In the genomic region with DNA sequence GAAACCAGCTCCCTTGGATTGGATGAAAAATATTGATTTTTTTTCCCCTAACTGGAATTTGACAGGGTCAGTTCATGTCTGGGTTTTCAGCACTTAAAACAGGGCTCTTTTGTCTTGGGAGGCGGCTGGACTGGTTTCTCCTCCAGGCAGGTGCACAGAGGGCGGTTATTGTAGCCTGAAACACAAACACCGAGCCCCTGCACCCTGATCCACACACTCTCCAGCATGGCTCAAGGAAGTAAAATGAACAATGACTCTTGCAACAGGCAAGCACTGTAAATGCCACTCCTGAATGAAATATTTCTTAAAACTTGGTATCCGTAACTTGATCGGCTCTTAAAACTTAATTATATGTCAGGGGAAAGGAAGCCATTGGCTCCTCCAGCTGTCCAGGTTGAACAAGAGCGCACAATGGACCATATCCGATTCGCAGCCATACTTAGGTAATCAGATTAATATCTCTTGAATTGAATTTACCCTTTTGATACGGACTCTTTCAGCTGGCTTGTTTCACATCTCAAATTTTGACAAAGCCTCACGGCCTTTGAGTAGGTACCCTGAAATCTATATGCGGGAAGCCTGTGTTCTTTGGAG, we compare ENCODE assay signal across 7 mouse cellular contexts.
DNase-seq lines count a peak whose midpoint lies in the region; ATAC-seq lines count a peak whose summit lies in the region.

No protein-coding gene starts in this region.

- no peak for DNase-seq in kidney, adult 8-10 months
- DNase-seq in c-Kit-positive CD71-positive TER-119-positive erythroid progenitor cells, embryonic 14.5 days (ENCODE audit: low spot score) = no peak

- ATAC-seq in kidney, embryonic 14.5 days (ENCODE audit: low FRiP score, low TSS enrichment) = peak; percentile 70
- peak; percentile 81; the same call in 1 of the 2 replicates for ATAC-seq in embryonic facial prominence, embryonic 12.5 days (ENCODE audit: insufficient number of reproducible peaks, insufficient read depth, low FRiP score, low TSS enrichment)
- ATAC-seq in limb, embryonic 13.5 days (ENCODE audit: low FRiP score, low read depth) = peak; percentile 74
- no peak for ATAC-seq in erythroblast, adult 5-6 weeks (replicated peaks; ENCODE audit: low FRiP score, poor library complexity, severe bottlenecking)

- H3K9ac ChIP-seq in kidney, embryonic 14.5 days (ENCODE audit: low read depth, low read length) = no peak overlapping the region
- H3K9ac ChIP-seq in embryonic facial prominence, embryonic 12.5 days = no peak overlapping the region
- no peak overlapping the region for H3K9ac ChIP-seq in limb, embryonic 13.5 days

- 25% methylated on average over 11 of the region's 11 CpGs for WGBS in kidney, embryonic 14.5 days
- WGBS in embryonic facial prominence, embryonic 12.5 days = 46% methylated on average over 11 of the region's 11 CpGs
- 29% methylated on average over 11 of the region's 11 CpGs for WGBS in limb, embryonic 13.5 days

- H3K4me1 ChIP-seq in kidney, embryonic 14.5 days (ENCODE audit: control insufficient read depth, insufficient read depth, low read length) = peaks cover 20% of the 10 kb centered on the region
- H3K4me1 ChIP-seq in brown adipose tissue, adult 24 weeks (ENCODE audit: control insufficient read depth, insufficient read depth, insufficient read length, low read length) = 0 out of 2 replicates have a peak, but pooled peaks cover 3% of the 10 kb centered on the region
- H3K4me1 ChIP-seq in embryonic facial prominence, embryonic 12.5 days = peaks cover 32% of the 10 kb centered on the region
- H3K4me1 ChIP-seq in limb, embryonic 13.5 days = peaks cover 48% of the 10 kb centered on the region

- H3K4me3 ChIP-seq in kidney, embryonic 14.5 days (ENCODE audit: low read length) = no peak overlapping the region
- peak overlapping the region; percentile 6; the same call in 1 of the 2 replicates for H3K4me3 ChIP-seq in brown adipose tissue, adult 24 weeks (ENCODE audit: insufficient read depth, low read depth, low read length)
- no peak overlapping the region for H3K4me3 ChIP-seq in embryonic facial prominence, embryonic 12.5 days
- no peak overlapping the region for H3K4me3 ChIP-seq in limb, embryonic 13.5 days

- no peaks in the 10 kb centered on the region for H3K27me3 ChIP-seq in kidney, embryonic 14.5 days (ENCODE audit: control insufficient read depth, insufficient read depth, low read length)
- no peaks in the 10 kb centered on the region for H3K27me3 ChIP-seq in embryonic facial prominence, embryonic 12.5 days
- H3K27me3 ChIP-seq in limb, embryonic 13.5 days = no peaks in the 10 kb centered on the region

- H3K9me3 ChIP-seq in kidney, embryonic 14.5 days (ENCODE audit: control insufficient read depth, low read length) = no peaks in the 10 kb centered on the region
- H3K9me3 ChIP-seq in embryonic facial prominence, embryonic 12.5 days = no peaks in the 10 kb centered on the region
- no peaks in the 10 kb centered on the region for H3K9me3 ChIP-seq in limb, embryonic 13.5 days

- no peak overlapping the region for H3K4me2 ChIP-seq in kidney, embryonic 14.5 days (replicated peaks; ENCODE audit: low read depth, low read length)
- H3K4me2 ChIP-seq in embryonic facial prominence, embryonic 12.5 days (replicated peaks) = 0 out of 2 replicates have a peak overlapping the region, but pooled peaks have one; percentile 24
- peak overlapping the region; percentile 49 for H3K4me2 ChIP-seq in limb, embryonic 13.5 days (replicated peaks)

- H3K27ac ChIP-seq in kidney, embryonic 14.5 days (ENCODE audit: low read depth, low read length) = peak overlapping the region; percentile 77
- H3K27ac ChIP-seq in brown adipose tissue, adult 24 weeks (replicated peaks; ENCODE audit: low read depth, low read length) = peak overlapping the region; percentile 95; the same call in 1 of the 2 replicates
- H3K27ac ChIP-seq in embryonic facial prominence, embryonic 12.5 days = peak overlapping the region; percentile 88
- peak overlapping the region; percentile 87 for H3K27ac ChIP-seq in limb, embryonic 13.5 days

- no peaks in the 10 kb centered on the region for H3K36me3 ChIP-seq in kidney, embryonic 14.5 days (ENCODE audit: control insufficient read depth, insufficient read depth, low read length)
- H3K36me3 ChIP-seq in embryonic facial prominence, embryonic 12.5 days = no peaks in the 10 kb centered on the region
- H3K36me3 ChIP-seq in limb, embryonic 13.5 days = no peaks in the 10 kb centered on the region
